Mouse (Mus musculus): ENCODE measurements around the gene Daglb.
"Not testable (repeated sequence)": the region's sequence is repeated elsewhere in the genome, so short reads cannot be mapped to it uniquely, and the experiment has no call there.

The Daglb gene

GRCm38 (mm10) chr5:143484955-143485354, 20.6 kb downstream of the Daglb start:
- no peak for DNase-seq (ENCODE audit: extremely low spot score, low spot score)

- DNase-seq (ENCODE audit: extremely low spot score, low spot score): no peak
Measured at GRCm38 (mm10) chr5:143487193-143487592, 22.8 kb downstream of the Daglb start.

- DNase-seq (ENCODE audit: extremely low spot score, low spot score): no peak
Measured at GRCm38 (mm10) chr5:143487998-143488397, 23.6 kb downstream of the Daglb start.

GRCm38 (mm10) chr5:143489749-143490342, 25.5 kb downstream of the Daglb start:
- DNase-seq (ENCODE audit: extremely low spot score, low spot score): no peak

- no peak for DNase-seq (ENCODE audit: extremely low spot score, low spot score)
Measured at GRCm38 (mm10) chr5:143491736-143492135, 27.4 kb downstream of the Daglb start.

- no peak for DNase-seq (ENCODE audit: extremely low spot score, low spot score)
Measured at GRCm38 (mm10) chr5:143493163-143493562, 28.8 kb downstream of the Daglb start.

- DNase-seq (ENCODE audit: extremely low spot score, low spot score): no peak
Measured at GRCm38 (mm10) chr5:143495708-143496107, 31.3 kb downstream of the Daglb start.

- no peak for DNase-seq (ENCODE audit: extremely low spot score, low spot score)
Measured at GRCm38 (mm10) chr5:143497451-143497850, 33.1 kb downstream of the Daglb start.

GRCm38 (mm10) chr5:143499197-143499596, 34.8 kb downstream of the Daglb start:
- no peak for DNase-seq (ENCODE audit: extremely low spot score, low spot score)

- DNase-seq (ENCODE audit: extremely low spot score, low spot score): no peak
Measured at GRCm38 (mm10) chr5:143499686-143500085, 35.3 kb downstream of the Daglb start.

GRCm38 (mm10) chr5:143500711-143501110, 36.3 kb downstream of the Daglb start:
- not testable (repeated sequence) for DNase-seq (ENCODE audit: extremely low spot score, low spot score)

GRCm38 (mm10) chr5:143501140-143501539, 36.8 kb downstream of the Daglb start:
- DNase-seq (ENCODE audit: extremely low spot score, low spot score): no peak

GRCm38 (mm10) chr5:143501649-143502048, 37.3 kb downstream of the Daglb start:
- no peak for DNase-seq (ENCODE audit: extremely low spot score, low spot score)

- no peak for DNase-seq (ENCODE audit: extremely low spot score, low spot score)
Measured at GRCm38 (mm10) chr5:143502899-143503557, 38.6 kb downstream of the Daglb start.

- DNase-seq (ENCODE audit: extremely low spot score, low spot score): no peak
Measured at GRCm38 (mm10) chr5:143503740-143504139, 39.4 kb downstream of the Daglb start.

GRCm38 (mm10) chr5:143504453-143504852, 40.1 kb downstream of the Daglb start:
- no peak for DNase-seq (ENCODE audit: extremely low spot score, low spot score)

GRCm38 (mm10) chr5:143505056-143505455, 40.7 kb downstream of the Daglb start:
- no peak for DNase-seq (ENCODE audit: extremely low spot score, low spot score)

GRCm38 (mm10) chr5:143505545-143505944, 41.2 kb downstream of the Daglb start:
- DNase-seq (ENCODE audit: extremely low spot score, low spot score): no peak

GRCm38 (mm10) chr5:143509294-143509693, 44.9 kb downstream of the Daglb start:
- no peak for DNase-seq (ENCODE audit: extremely low spot score, low spot score)

- DNase-seq (ENCODE audit: extremely low spot score, low spot score): no peak
Measured at GRCm38 (mm10) chr5:143509737-143510136, 45.4 kb downstream of the Daglb start.

- DNase-seq (ENCODE audit: extremely low spot score, low spot score): no peak
Measured at GRCm38 (mm10) chr5:143511577-143511976, 47.2 kb downstream of the Daglb start.

- no peak for DNase-seq (ENCODE audit: extremely low spot score, low spot score)
Measured at GRCm38 (mm10) chr5:143512305-143512704, 47.9 kb downstream of the Daglb start.

GRCm38 (mm10) chr5:143514878-143515277, 50.5 kb downstream of the Daglb start:
- no peak for DNase-seq (ENCODE audit: extremely low spot score, low spot score)

Data from neural tube, embryonic 10.5 days (tissue).